Mouse (Mus musculus): ENCODE measurements around the gene Otogl. TPM values are rescaled to one million over a fixed set of nuclear protein-coding genes. Genes with fewer than 3 reads are reported as not detected.

Otogl gene
- polyA plus RNA-seq (2017; shearing (Covaris generic)): not detected

DNA sequence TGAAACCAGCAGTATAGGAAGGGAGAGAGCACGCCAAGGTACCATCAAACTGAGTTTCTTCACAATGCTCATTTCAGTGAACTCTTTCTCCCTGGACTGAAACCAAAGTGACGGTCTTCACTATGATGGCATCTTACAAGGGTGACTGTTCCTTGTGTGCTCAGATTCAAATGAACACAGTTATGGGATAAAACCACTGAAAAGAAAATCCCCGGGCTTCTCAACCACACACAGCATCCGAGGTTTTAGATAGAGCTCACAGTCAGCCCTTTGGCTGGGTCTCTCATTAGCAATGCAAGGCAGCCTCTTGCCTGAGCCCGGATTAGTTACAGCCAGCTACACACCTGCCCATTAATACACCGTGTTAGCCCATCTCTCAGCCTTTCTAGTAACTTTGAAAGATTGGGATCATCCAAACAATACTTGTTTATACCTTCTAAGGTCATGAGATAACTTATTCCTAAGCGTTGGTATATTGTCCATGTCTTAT, at the start of gene Otogl:
TSS of gene Otogl (minus strand) at position 51 of the 490 bp plus-strand sequence.

GRCm38 (mm10) chr10:107719806-107720205, 192.1 kb downstream of the Otogl start, which contains the start of gene Ptprq:
Gene Ptprq (minus strand): TSS chr10:107720051.

Other genes with a start within 250 kb of the Otogl start
- gene Ptprq, start 192.1 kb downstream of the Otogl start, polyA plus RNA-seq (2017; shearing (Covaris generic)): not detected

Data from activated CD4-positive, CD25-positive, alpha-beta regulatory T cell, adult 9 weeks (primary cell).